Mouse (Mus musculus) spleen, adult 2 months (tissue): Measurements from ENCODE around the gene Gm12184. TPM values are rescaled to one million over a fixed set of nuclear protein-coding genes. Genes with fewer than 3 reads are reported as not detected.
A peak's percentile ranks its signal among the peaks of the same experiment; 100 is the strongest.
"Not testable (repeated sequence)": the region's sequence is repeated elsewhere in the genome, so short reads cannot be mapped to it uniquely, and the experiment has no call there.

ENCODE experiments used
- DNase-seq, 2 experiments: peaks; one replicate each; pipeline versions ENCODE4 v3.0.0 to v3.0.0-alpha.2; 2012 to 2021; ENCODE audit warnings: low spot score in 2 of 2, low read depth in 1 of 2
- H3K27ac ChIP-seq: fragments of 200-500 bp; 2 replicates; pipeline ENCODE4 v1.5.1; 2012; ENCODE audit warnings: low read length, inconsistent platforms; ENCODE audit not compliant: insufficient read depth
- H3K27me3 ChIP-seq: fragments of 200-500 bp; 2 replicates; pipeline ENCODE4 v1.6.1; 2012; ENCODE audit warnings: mild to moderate bottlenecking, moderate library complexity, low read length, inconsistent platforms; ENCODE audit not compliant: control insufficient read depth, insufficient read depth
- H3K36me3 ChIP-seq: fragments of 200-500 bp; 2 replicates; pipeline ENCODE4 v1.6.1; 2012; ENCODE audit warnings: mild to moderate bottlenecking, low read length, inconsistent platforms; ENCODE audit not compliant: control insufficient read depth, insufficient read depth
- H3K4me1 ChIP-seq: fragments of 200-500 bp; 2 replicates; pipeline ENCODE4 v1.6.1; 2011; ENCODE audit warnings: inconsistent platforms; ENCODE audit not compliant: control insufficient read depth, insufficient read depth, insufficient read length
- H3K4me3 ChIP-seq: fragments of 200-500 bp; 2 replicates; pipeline ENCODE4 v1.5.1; 2011; ENCODE audit warnings: mild to moderate bottlenecking, inconsistent platforms; ENCODE audit not compliant: insufficient read depth, insufficient read length; ENCODE audit errors: extremely low read depth
- CTCF ChIP-seq: fragments of 200-500 bp; IDR thresholded peaks from 2 replicates; pipeline ENCODE4 v1.5.1; 2011; ENCODE audit warnings: mild to moderate bottlenecking, inconsistent platforms; ENCODE audit not compliant: insufficient read depth, insufficient read length, insufficient replicate concordance; ENCODE audit errors: extremely low read depth
- POLR2A ChIP-seq: fragments of 200-500 bp; IDR thresholded peaks from 2 replicates; pipeline ENCODE4 v1.6.1; 2011; ENCODE audit warnings: low read depth, low read length, inconsistent platforms
- WGBS: fragments of 180-500 bp; shearing (Covaris S2); methylation state at CpG from one replicate; pipeline ENCODE4 v1.1.7; 2018; 5-methylcytosine and 5-hydroxymethylcytosine counted together
- polyA plus RNA-seq: library from polyadenylated mRNA; depleted of rRNA; stranded (reverse); fragments of >200 nt; gene quantifications from 2 replicates; pipeline ENCODE4 v1.2.3, GENCODE M21; 2012

Gm12184 gene
- polyA plus RNA-seq, 1 experiment, result 3.9 TPM

DNA sequence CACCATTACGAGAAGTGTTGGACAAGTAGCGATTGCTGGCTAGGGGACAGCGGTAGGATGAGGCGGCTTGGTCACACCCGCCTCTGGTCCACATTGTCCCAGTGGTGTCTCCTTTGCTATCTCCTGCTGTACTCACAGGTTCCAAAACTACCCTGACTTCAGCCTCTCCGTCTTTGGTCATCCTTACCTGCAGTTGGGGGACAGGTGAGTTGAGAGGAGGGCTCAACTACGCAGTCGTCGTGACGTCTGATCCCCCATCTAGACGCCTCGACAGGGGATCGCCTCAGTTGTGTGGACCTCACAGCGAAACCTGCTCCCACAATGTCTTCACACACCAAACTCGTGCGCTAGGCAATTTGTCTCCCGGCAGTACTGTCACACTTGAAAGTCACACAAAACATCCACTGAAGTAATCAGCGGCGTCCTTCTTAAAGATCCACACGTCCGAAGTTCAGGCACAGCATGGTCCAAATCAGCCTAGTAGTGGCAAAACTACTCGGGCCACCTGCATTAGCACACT is 2.1 kb downstream of the Gm12184 start:
- Histone ChIP-seq H3K27me3 (no peaks in the 10 kb centered on the region), H3K4me3 (peak overlapping the region; percentile 40; the same call in 1 of the 2 replicates), H3K27ac (no peak overlapping the region), H3K36me3 (no peaks in the 10 kb centered on the region), H3K4me1 (peaks cover 5% of the 10 kb centered on the region; the same call in 1 of the 2 replicates)
- TF ChIP-seq CTCF (no peak), POLR2A (no peak)
- no peak for DNase-seq
- 19% methylated on average over 22 of the region's 22 CpGs for WGBS

DNA sequence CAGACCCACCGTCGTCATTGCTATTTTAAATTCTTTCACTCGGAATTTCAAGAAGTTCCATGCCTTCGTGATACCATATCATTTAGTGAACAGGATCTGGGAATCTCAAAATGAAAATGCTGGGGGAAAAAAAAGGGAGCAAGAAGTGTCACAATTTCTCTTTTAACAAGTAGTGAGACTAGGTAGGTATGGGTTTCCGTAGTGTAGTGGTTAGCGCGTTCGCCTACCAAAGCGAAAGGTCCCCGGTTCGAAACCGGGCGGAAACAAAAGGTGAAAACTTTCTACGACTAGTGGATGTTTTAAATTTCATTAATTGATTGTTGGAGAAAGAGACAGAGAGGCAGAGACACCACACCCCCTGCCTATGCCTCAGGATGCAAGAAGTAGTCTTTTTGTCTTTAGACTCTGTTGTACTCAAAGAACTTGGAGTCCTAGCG is 2.9 kb downstream of the Gm12184 start:
- 4% methylated on average over 15 of the region's 15 CpGs for WGBS
- H3K27me3 ChIP-seq, result no peaks in the 10 kb centered on the region
- no peaks in the 10 kb centered on the region for H3K36me3 ChIP-seq
- DNase-seq, result peak; percentile 59 to 76
- peaks cover 7% of the 10 kb centered on the region for H3K4me1 ChIP-seq
- no peak overlapping the region for H3K27ac ChIP-seq
- TF ChIP-seq CTCF, result 0 out of 2 replicates have a peak, but pooled peaks have one; percentile 3
- no peak for TF ChIP-seq POLR2A
- H3K4me3 ChIP-seq, result peak overlapping the region; percentile 40; the same call in 1 of the 2 replicates

- Histone ChIP-seq H3K27me3 (no peaks in the 10 kb centered on the region), H3K36me3 (no peaks in the 10 kb centered on the region), H3K27ac (no peak overlapping the region), H3K4me3 (no peak overlapping the region), H3K4me1 (peaks cover 7% of the 10 kb centered on the region)
- WGBS, result 53% methylated on average over 14 of the region's 14 CpGs
- TF ChIP-seq POLR2A, result no peak
- TF ChIP-seq CTCF, result no peak
- DNase-seq, result no peak
Observed at GRCm38 (mm10) chr11:48822768-48823512, 3.5 kb downstream of the Gm12184 start.

DNA sequence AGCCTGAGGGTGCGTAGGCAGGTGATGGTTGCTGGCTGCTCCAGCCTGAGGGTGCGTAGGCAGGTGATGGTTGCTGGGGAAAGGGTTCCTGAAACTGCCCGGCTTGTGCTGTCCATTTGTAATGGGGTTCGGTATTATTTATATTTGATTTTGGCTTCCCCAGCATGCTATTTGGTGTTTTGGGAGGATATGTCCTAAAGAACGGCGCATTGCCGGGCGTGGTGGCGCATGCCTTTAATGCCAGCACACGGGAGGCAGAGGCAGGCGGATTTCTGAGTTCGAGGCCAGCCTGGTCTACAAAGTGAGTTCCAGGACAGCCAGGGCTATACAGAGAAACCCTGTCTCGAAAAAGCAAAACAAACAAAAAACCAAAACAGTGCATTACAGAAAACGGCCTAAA is 5.2 kb downstream of the Gm12184 start:
- DNase-seq, H3K4me1 ChIP-seq, H3K27me3 ChIP-seq, H3K36me3 ChIP-seq, H3K27ac ChIP-seq, H3K4me3 ChIP-seq: not testable (repeated sequence)
- WGBS, result 88% methylated on average over 14 of the region's 14 CpGs

DNA sequence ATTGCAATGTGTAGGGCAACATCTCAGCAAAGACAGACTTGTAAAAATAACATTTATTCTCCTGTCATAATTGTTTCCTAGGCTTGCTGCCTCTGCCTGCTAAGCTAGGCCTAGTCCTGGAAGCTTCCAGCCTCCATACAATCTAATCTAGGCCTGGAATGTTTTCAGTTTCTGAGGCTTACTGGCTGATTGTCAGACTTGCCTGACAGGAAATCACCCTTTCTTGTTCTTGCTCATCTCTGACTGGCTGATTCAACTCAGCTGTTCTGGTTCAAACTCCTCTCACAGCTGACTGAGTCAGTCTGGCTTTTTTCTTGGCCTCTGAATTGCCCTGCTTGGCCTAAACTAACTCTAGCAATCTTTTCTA is 6.2 kb downstream of the Gm12184 start:
- Histone ChIP-seq H3K4me3 (no peak overlapping the region), H3K27ac (no peak overlapping the region), H3K4me1 (peaks cover 14% of the 10 kb centered on the region), H3K36me3 (no peaks in the 10 kb centered on the region), H3K27me3 (no peaks in the 10 kb centered on the region)
- TF ChIP-seq CTCF (no peak), POLR2A (no peak)
- no peak for DNase-seq

GRCm38 (mm10) chr11:48819614-48820307 is 6.7 kb downstream of the Gm12184 start:
- Histone ChIP-seq H3K4me1 (peaks cover 14% of the 10 kb centered on the region), H3K27ac (no peak overlapping the region), H3K4me3 (no peak overlapping the region), H3K36me3 (no peaks in the 10 kb centered on the region), H3K27me3 (no peaks in the 10 kb centered on the region)
- 69% methylated on average over 7 of the region's 7 CpGs for WGBS
- TF ChIP-seq POLR2A (no peak), CTCF (no peak)
- no peak for DNase-seq

DNA sequence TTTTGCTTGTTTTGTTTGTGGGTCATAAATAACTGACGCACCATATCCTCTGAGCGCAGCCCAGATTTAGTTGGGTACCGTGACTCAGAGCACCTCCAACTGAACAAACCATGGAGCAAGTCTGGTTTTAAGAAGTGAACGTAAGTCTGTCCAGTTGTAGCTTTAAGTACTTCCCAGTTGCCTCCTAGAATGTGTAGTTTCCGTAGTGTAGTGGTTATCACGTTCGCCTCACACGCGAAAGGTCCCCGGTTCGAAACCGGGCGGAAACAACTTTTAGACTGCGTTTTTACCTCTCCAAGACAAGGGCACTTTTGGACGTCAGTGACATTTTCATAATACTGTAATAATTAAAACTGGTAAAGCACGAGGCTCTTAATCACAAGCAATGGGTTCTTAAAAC is 8.1 kb downstream of the Gm12184 start:
- Histone ChIP-seq H3K27me3 (no peaks in the 10 kb centered on the region), H3K4me3 (peak overlapping the region; percentile 41; the same call in 1 of the 2 replicates), H3K36me3 (no peaks in the 10 kb centered on the region), H3K4me1 (peaks cover 9% of the 10 kb centered on the region), H3K27ac (no peak overlapping the region; the same call in 1 of the 2 replicates)
- WGBS, result under 1% methylated on average over 16 of the region's 16 CpGs
- peak; percentile 75 to 93 for DNase-seq
- TF ChIP-seq CTCF (no peak), POLR2A (no peak)
